Mouse (Mus musculus) ovary, postnatal 36 days (tissue): Measurements from ENCODE around the gene Pced1a.
A peak's percentile ranks its signal among the peaks of the same experiment; 100 is the strongest.

Experiments used
- DNase-seq: peaks from one replicate; pipeline ENCODE4 v3.0.0; 2022; ENCODE audit warnings: low spot score, mixed read lengths

Gene Pced1a

GRCm38 (mm10) chr2:130424126-130424853 lies at the start of gene Pced1a, which contains the start of gene Vps16:
Gene Pced1a, minus strand, starts transcription at chr2:130424701.
Gene Vps16, plus strand, starts transcription at chr2:130424339.
- DNase-seq = peak; percentile 92

DNA sequence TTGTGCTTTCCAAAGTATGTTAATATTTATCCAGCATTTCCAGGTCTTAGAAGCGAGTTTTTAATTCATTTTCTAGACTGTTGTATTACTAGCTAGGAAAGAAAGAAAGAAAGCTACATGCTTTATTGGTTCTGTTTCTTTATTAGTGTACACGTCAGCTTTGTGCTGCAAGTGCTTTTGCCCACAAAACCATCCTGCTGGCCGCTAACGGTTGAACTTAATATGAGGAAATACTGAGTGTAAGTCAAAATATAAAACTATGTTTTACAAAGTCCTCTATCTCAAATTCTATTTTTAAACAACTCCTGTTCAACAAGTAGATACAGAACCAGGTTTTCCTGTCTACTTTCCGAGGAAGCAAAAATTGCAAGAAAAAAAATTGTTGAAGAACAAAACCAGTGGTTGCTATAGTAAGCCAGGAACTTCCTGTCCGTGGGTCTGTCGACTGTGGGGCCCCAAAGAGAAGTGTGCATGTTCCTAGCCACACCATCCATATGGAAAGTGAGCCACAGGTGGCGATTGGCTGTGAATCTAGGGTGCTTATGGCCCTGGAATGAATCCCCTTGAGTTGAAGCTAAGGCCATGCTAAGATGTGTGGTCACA lies 48.5 kb upstream of the Pced1a start:
- DNase-seq = no peak

DNA sequence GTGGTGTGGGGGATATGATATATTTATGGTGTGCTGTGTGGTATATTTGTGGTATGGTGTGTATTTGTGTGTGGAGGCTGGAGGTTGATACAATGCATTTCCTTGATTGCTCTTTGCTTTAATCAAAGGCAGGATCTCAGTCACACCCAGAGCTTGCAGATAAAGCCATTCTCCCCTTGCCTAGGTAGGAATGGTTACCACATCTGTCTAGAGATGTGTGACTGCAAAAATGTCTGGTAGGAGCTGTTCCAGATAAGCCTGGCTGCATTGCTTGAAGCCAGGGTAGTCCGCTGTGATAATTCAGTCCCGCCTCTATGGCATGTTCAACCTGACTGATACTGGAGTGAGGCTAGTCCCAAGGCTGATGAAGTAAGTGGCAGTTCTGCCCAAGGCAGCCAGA lies 45.4 kb upstream of the Pced1a start:
- DNase-seq = no peak

DNA sequence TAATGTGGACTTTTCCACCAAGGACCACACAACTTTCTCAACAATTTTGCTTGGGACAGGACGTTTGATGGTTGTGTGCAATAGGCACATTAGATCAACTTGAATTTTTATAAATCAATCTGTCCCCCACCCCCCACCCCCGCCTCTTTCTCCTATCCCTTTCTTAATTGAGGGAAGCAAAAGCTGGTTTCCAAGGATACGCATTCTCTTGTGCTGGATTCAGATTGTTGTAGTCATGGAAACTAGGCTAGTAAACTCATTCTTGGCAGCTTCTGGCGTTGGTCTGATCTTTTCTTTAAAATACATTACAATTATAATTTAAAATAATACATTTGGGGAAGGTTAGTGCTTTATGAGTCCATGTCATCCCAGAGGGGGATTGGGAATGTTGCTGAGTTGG lies 44.9 kb upstream of the Pced1a start:
- DNase-seq = no peak

DNA sequence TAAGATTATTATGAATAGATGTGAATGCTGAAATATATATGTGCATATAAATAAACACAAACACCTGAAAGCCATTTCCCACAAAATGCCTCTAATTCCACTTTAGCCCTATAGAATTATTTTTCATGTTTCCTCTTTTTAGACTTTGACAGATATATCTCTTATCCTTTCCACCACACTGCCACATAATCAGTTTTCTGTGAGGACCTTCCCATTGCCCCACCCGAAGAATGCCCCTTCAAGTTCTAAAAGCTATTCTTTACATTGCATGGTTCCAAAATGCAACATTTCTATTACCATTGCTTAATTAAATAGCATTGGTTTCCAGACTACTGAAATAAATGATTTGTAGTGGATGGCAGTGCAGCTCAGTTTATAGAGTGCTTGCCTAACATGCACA lies 41.9 kb upstream of the Pced1a start:
- no peak for DNase-seq

- DNase-seq = no peak
Observed at GRCm38 (mm10) chr2:130461287-130462071, 37.0 kb upstream of the Pced1a start.

GRCm38 (mm10) chr2:130459576-130459975 lies 35.1 kb upstream of the Pced1a start:
- no peak for DNase-seq

GRCm38 (mm10) chr2:130457871-130458270 lies 33.4 kb upstream of the Pced1a start:
- no peak for DNase-seq

DNA sequence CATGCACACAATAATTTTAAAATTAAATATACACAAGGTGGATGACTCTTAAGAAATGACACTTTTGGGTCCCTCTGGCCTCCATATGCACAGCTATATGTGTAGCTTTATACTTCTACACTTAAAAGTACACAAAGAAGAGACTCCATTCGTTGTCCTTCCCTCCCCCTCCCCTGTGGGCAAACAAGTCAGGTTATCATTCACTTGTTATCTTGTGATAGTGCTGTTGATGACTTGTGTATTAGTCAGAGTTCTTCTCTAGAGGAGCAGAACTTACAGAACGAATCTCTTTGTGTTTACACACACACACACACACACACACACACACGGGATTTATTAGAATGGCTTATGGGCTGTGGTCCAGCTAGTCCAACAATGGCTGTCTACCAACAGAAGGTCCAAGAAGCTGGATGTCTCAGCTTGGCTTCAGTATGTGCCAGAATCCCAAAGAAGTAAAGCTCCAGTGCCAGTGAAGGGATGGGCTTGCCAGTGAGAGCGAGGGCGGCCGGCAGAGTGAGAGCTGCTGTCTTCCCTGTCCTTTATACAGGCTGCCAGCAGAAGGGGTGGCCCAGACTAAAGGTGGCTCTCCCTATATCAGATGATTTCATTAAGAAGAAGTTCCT lies 30.4 kb upstream of the Pced1a start:
- no peak for DNase-seq

DNA sequence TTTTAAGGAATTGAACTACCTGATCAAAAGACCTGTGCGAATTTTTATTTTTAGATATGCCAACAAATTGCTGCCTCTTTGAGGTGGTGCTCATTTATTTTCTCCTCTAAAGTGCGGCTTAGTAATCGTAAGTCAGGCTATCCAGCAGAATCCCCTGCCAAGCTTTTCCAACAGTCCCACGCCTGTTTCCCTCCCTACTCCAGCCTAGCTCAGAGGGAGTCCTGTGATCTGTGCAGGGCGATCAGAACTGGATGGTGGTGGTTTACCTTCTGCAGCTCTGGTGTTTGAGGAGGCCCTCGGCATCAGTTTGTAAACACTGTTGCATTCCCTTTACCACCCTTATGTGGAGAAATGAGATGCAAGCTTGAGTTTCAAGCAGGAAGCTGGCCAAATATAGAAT lies 28.9 kb upstream of the Pced1a start:
- no peak for DNase-seq

DNA sequence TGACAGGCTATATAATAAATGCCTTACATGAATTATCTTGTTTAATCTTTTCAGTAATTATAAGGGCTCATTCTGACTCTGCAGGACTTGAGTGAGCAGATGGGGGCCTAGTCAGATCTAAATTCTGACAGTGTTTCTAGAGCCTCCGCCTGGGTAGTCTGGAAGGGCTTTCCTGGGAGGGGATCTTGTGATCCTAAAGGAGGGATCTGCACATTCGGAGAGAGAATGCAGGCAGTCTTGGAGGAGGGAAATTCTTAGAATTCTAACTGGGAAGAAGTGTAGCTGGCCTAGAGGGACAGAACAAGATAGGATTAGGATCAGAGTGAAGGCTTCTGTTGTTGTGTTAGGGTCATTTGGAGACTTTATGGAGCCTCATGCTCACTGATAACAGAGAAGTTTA lies 27.8 kb upstream of the Pced1a start:
- no peak for DNase-seq

GRCm38 (mm10) chr2:130451727-130452090 lies 27.2 kb upstream of the Pced1a start:
- DNase-seq = no peak

- DNase-seq = no peak
Observed at GRCm38 (mm10) chr2:130451086-130451726, 26.7 kb upstream of the Pced1a start.

- peak; percentile 83 for DNase-seq
Observed at GRCm38 (mm10) chr2:130450434-130450796, 25.9 kb upstream of the Pced1a start.

- DNase-seq = peak; percentile 91
Observed at GRCm38 (mm10) chr2:130449794-130450433, 25.4 kb upstream of the Pced1a start, which contains the start of gene Ptpra. Gene Ptpra, plus strand, starts transcription at chr2:130450278.

DNA sequence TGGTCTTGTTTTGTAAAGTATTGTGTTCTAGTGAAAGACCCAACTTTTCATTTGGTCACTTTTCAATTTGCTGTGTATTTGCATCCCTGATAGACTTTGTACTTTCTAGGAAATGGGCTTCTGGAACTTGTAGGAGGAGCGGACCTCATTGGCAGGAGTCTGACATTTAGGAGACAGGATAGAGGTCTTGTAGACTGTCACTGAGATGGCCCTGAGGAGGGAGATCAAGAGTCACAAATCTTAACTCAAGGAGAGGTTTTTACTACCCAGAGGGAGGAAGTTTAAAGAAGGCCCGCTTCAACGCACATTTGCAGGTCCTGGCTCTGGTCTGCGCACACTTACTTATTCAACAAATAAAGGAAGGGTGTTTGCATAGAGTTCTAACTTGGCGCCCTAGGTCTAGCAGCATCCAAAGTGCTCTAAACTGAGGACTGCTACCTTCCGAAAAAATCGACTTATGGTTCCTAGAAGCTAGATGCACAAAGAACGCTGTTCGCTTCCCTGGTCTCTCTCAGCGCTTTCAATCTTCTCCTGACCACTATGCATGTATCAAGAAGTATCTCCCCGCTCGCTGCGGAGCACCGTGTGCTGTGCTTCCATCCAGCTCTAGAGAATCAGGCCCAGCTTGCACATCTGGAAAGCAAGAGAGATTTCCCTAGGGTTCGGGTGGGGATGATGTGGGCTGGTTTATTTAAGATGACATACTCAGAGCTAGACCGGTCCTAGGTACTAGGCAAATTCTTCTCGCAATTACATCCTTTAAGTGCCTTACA lies 24.7 kb upstream of the Pced1a start:
- DNase-seq = no peak

- no peak for DNase-seq
Observed at GRCm38 (mm10) chr2:130448449-130448848, 23.9 kb upstream of the Pced1a start.

DNA sequence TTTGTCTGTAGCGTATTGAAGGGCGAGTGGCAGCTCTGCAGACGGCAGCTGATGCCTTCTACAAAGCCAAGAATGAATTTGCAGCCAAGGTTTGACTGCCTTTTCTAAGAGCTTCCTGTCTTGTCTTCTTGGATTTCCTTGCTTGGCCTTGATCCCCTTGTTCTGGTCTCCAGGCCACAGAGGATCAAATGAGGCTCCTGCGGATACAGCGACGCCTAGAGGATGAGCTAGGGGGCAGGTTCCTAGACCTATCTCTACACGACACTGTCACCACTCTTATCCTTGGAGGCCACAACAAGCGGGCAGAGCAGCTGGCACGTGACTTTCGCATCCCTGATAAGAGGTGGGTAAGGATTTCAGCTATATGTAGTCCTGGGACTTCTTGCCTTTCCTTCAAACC lies 17.7 kb upstream of the Pced1a start:
- DNase-seq = no peak

DNA sequence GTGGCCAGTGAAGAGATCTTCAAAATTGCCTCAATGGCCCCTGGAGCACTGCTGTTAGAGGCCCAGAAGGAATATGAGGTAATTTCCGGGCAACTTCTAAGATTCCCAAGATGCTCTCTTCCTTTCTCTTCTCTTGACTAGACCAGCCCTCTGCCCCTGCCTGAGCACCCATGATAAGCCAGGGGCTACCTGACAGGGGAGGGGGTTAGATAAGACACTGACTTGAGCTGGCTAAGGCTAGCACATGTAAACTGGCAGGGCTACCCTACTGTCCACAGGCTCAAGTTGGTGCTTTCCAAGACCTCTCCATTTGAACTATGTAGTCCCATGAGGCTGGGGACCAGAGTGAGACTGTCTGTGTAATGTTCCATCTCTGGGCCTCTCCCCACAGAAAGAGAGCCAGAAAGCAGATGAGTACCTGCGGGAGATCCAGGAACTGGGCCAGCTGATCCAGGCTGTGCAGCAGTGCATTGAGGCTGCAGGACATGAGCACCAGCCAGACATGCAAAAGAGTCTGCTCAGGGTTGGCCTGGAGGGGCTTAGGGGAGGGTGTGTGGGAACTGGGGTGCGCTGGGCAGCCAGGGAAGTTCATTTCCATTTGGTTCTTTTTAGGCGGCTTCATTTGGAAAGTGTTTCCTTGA lies 15.5 kb upstream of the Pced1a start:
- DNase-seq = no peak

DNA sequence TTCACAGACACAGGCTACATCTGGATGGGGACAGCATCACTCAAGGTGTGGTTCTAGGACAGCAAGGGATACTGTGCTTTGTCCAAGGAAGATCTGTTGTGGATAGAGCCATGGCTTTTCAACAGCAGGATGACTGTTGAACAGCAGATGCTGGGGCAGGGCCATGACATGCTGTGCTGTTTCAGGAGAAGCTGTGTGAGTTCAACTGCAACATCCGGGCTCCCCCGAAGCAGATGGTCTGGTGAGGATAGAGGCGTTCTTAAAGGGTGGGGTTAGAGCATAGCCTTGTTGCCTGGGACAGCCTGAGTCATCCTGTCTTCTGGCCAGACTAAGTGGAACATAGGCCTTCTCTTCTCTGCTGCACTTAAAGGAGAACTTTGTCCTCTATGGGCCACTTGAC lies 14.4 kb upstream of the Pced1a start:
- DNase-seq = no peak
